Mouse (Mus musculus) retina, adult 2 months (tissue): Measurements from ENCODE around the gene Gabra5.

Experiments
- DNase-seq: peaks from one replicate; pipeline ENCODE4 v3.0.0-alpha.2; 2012; ENCODE audit warnings: low read depth, low spot score

The Gabra5 gene

GRCm38 (mm10) chr7:57386517-57387340, 123.1 kb downstream of the Gabra5 start, which contains the start of gene Gabrg3:
Gene Gabrg3 (minus strand): TSS chr7:57387188.
- DNase-seq: no peak

DNA sequence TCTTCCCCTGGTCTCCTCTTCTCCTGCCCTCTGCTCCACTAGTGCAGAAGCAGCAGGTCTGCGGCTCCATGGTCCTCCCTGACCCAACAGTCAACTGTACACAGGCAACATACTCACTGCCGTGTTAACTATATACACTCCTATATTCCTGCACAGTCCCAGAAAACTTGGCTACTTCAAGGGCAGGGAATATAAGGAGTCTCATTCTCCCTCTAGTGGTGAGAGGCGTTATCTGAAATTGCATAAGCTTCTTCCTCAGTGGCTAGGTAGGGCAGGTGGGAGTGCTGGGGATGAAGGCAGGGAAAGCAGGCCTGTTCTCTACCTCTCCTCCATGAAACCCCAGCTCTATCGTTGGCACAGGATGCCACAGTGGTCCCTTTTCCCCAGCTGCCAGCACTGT, 125.7 kb downstream of the Gabra5 start:
- no peak for DNase-seq

DNA sequence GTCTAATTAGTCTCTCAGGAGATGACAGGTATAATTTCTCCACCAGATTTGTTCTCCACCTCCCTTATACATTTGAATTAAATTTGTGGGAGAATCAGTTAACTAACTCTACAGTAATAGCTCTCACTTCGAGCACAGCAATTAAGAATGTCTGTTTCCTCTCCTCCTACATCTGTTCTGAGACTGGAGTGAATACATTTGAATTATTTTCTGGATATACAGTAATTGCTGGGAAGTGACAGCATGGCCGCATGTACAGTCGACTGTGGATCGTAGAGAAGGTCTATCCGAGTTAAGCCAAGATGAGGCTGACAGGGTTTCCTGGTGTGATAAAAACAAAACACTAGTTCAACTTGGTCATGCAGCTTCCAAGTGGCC, 143.9 kb downstream of the Gabra5 start:
- DNase-seq: no peak

- DNase-seq: no peak
These were observed 144.5 kb downstream of the Gabra5 start for GRCm38 (mm10) chr7:57365134-57366012.

GRCm38 (mm10) chr7:57363812-57364211, 146.0 kb downstream of the Gabra5 start:
- DNase-seq: no peak

DNA sequence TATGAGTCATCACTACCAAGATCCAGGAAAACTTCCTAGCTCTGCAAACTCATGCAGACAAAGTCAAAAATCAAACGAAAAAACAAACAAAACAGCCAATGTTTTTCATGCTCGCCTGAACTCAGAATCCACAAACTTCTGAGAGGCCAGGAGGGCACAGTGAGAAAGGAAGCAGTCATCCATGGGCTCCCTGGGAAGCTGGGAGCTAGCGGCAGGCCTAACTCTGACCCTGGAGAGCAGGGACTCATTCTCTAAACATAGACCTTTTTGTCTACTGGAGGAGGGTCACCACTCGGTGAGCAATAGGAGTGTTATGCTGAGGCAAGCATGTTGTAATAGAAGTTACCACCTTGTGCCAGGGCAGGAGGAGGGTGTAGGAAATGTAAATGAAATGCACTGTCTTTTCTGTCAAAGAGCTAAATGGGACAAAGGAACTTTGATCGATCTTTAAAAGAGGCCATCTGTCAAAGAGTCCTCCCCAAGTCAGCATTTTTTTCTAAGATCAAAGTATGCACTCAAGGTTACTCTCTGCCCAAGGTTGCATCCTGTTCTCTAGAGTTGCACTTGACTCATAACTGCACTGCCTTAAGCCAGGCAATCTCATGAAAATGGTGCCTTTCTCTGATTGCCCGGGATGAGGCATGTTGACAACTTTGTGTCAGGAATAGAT, 151.9 kb downstream of the Gabra5 start:
- no peak for DNase-seq
